Mouse (Mus musculus) thymus, adult 2 months (tissue): ENCODE measurements around the gene Tfcp2l1.

Experiments used
- CTCF ChIP-seq: fragments of 200-500 bp; IDR thresholded peaks from 2 replicates; pipeline ENCODE4 v1.5.1; 2012; ENCODE audit warnings: mild to moderate bottlenecking, control low read depth, low read length, moderate library complexity, borderline replicate concordance; ENCODE audit not compliant: control insufficient read depth, poor library complexity, insufficient read depth; ENCODE audit errors: extremely low read depth
- POLR2A ChIP-seq: fragments of 200-500 bp; IDR thresholded peaks from 2 replicates; pipeline ENCODE4 v1.6.1; 2012; ENCODE audit warnings: mild to moderate bottlenecking, low read length, control low read depth, moderate library complexity; ENCODE audit not compliant: control insufficient read depth, poor library complexity, insufficient read depth; ENCODE audit errors: extremely low read depth

GRCm38 (mm10) chr1:118672196-118672595 is 44.5 kb downstream of the Tfcp2l1 start:
- TF ChIP-seq POLR2A (no peak), CTCF (no peak)
